Comparison of ENCODE assay signal across 23 mouse cellular contexts in genomic region chr1:137218611-137219010, GRCm38 (mm10).
A peak's percentile ranks its signal among the peaks of the same experiment; 100 is the strongest.
DNase-seq lines count a peak whose midpoint lies in the region; ATAC-seq and TF ChIP-seq lines count a peak whose summit lies in the region.
"Had no signal": no experiment of that assay in that cellular context is flagged by ENCODE, and none has a peak within 500 bp of the region (broad histone marks: within the 10 kb centered on the region; RNA-seq: fewer than 3 reads in every experiment).

No protein-coding gene starts in this region.

- no peak for TF ChIP-seq CTCF in lung, embryonic 14.5 days (IDR thresholded peaks at IDR 0.05; ENCODE audit: low read depth)

- no peaks in the 10 kb centered on the region for H3K27me3 ChIP-seq in lung, embryonic 14.5 days (ENCODE audit: insufficient read depth, low read length)
- no peaks in the 10 kb centered on the region for H3K27me3 ChIP-seq in limb, embryonic 11.5 days (ENCODE audit: control insufficient read depth, insufficient read depth, low read length)
- H3K27me3 ChIP-seq: forebrain, embryonic 15.5 days; stomach, embryonic 15.5 days had no signal

- peak; percentile 10 for DNase-seq in lung, embryonic 14.5 days
- DNase-seq in lung, postnatal 4 days = no peak
- peak; percentile 51 for DNase-seq in R1 (ENCODE audit: low read depth, low spot score)
- DNase-seq in limb, embryonic 11.5 days (ENCODE audit: low spot score) = peak; percentile 52
- no peak for DNase-seq in thymus, postnatal 25 days
- DNase-seq in retina, postnatal 1 day = no peak
- DNase-seq: adrenal gland, adult 2 months; cerebellum, adult 9-11 months; embryo, embryonic 11 days; gastrocnemius, postnatal 36 days; heart, postnatal 10 days; kidney, adult 9 months; kidney, postnatal 4 days; layer of hippocampus, adult 9-11 months; lung, adult 18-20 months; thymus, adult 2 months had no signal

- H3K9ac ChIP-seq in lung, embryonic 14.5 days = no peak overlapping the region
- no peak overlapping the region for H3K9ac ChIP-seq in limb, embryonic 11.5 days (ENCODE audit: low read length)
- H3K9ac ChIP-seq: forebrain, embryonic 15.5 days; hindbrain, embryonic 12.5 days; stomach, embryonic 15.5 days had no signal

- no peaks in the 10 kb centered on the region for H3K36me3 ChIP-seq in lung, embryonic 14.5 days (ENCODE audit: insufficient read depth)
- H3K36me3 ChIP-seq in limb, embryonic 11.5 days (ENCODE audit: control insufficient read depth, insufficient read depth, low read length) = no peaks in the 10 kb centered on the region
- H3K36me3 ChIP-seq: forebrain, embryonic 15.5 days; heart, embryonic 10.5 days; hindbrain, embryonic 12.5 days; stomach, embryonic 15.5 days had no signal

- H3K9me3 ChIP-seq in lung, embryonic 14.5 days (ENCODE audit: low read depth, low read length) = no peaks in the 10 kb centered on the region
- no peaks in the 10 kb centered on the region for H3K9me3 ChIP-seq in limb, embryonic 11.5 days (ENCODE audit: control insufficient read depth, low read length)
- H3K9me3 ChIP-seq: forebrain, embryonic 15.5 days; heart, embryonic 10.5 days; hindbrain, embryonic 12.5 days; stomach, embryonic 15.5 days had no signal

- H3K4me2 ChIP-seq in lung, embryonic 14.5 days = no peak overlapping the region
- no peak overlapping the region for H3K4me2 ChIP-seq in limb, embryonic 11.5 days (ENCODE audit: low read depth, severe bottlenecking)
- H3K4me2 ChIP-seq: forebrain, embryonic 15.5 days; hindbrain, embryonic 12.5 days; stomach, embryonic 15.5 days had no signal

- no peak overlapping the region for H3K27ac ChIP-seq in lung, embryonic 14.5 days (ENCODE audit: low read depth)
- H3K27ac ChIP-seq in limb, embryonic 11.5 days (replicated peaks; ENCODE audit: low read depth, low read length) = no peak overlapping the region
- H3K27ac ChIP-seq: forebrain, embryonic 15.5 days; heart, embryonic 10.5 days; hindbrain, embryonic 12.5 days; macrophage; stomach, embryonic 15.5 days had no signal

- no peak overlapping the region for H3K4me3 ChIP-seq in lung, embryonic 14.5 days (ENCODE audit: low read depth, low read length)
- no peak overlapping the region for H3K4me3 ChIP-seq in limb, embryonic 11.5 days (ENCODE audit: low read depth, low read length)
- H3K4me3 ChIP-seq: forebrain, embryonic 15.5 days; heart, embryonic 10.5 days; hindbrain, embryonic 12.5 days; stomach, embryonic 15.5 days had no signal

- peaks cover 3% of the 10 kb centered on the region for H3K4me1 ChIP-seq in lung, embryonic 14.5 days (ENCODE audit: insufficient read depth)
- no peaks in the 10 kb centered on the region for H3K4me1 ChIP-seq in limb, embryonic 11.5 days (ENCODE audit: control insufficient read depth, insufficient read depth, low read length)

- ATAC-seq in lung, embryonic 14.5 days (ENCODE audit: insufficient read depth) = no peak
- ATAC-seq in limb, embryonic 11.5 days (ENCODE audit: insufficient number of reproducible peaks, low FRiP score, low TSS enrichment, low read depth) = peak; percentile 32; the same call in 1 of the 2 replicates
- ATAC-seq in megakaryocyte-erythroid progenitor cell, adult 5-6 weeks (replicated peaks; ENCODE audit: low FRiP score, low TSS enrichment, poor library complexity, severe bottlenecking) = peak; percentile 26
- ATAC-seq: forebrain, embryonic 15.5 days; midbrain, embryonic 16.5 days had no signal

- WGBS in lung, embryonic 14.5 days = 60% methylated on average over 11 of the region's 11 CpGs
- 29% methylated on average over 11 of the region's 11 CpGs for WGBS in limb, embryonic 11.5 days

Comparison
In these comparisons a context has a peak if more than half of its experiments do, and no peak if none do; other contexts are left out.
1. DNase-seq: peak in lung, embryonic 14.5 days (single experiment), R1 (single experiment) and limb, embryonic 11.5 days (single experiment); none in lung, postnatal 4 days (0 of 2), thymus, postnatal 25 days (single experiment) and retina, postnatal 1 day (single experiment).